Comparison of ENCODE assay signal across 28 mouse cellular contexts in the genomic region with DNA sequence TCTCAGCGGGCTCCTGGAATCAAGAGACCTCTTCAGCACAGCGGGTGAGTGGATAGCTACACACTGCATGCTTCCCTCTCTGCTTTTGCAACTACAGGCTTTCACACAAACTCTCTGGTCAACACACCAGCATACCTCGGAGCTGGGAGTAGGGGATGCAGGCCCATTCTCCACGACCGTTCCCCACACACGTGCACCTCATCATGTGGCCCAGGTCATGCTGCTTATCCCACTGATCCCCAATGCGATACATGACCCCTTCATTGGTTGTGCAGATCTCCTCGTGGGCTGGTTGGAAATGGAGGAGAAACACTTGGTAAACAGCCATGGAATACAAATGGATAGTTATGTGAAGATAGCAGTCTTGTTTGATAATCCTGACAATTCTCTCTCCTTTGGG.
"Had no signal": no experiment of that assay in that cellular context is flagged by ENCODE, and none has a peak within 500 bp of the region (broad histone marks: within the 10 kb centered on the region; RNA-seq: fewer than 3 reads in every experiment).

No protein-coding gene starts in this region.

- DNase-seq: left cerebral cortex, postnatal 4 days; liver; liver, embryonic 13.5 days; liver, postnatal 0 days; lung, adult 18-20 months; lung, adult 2 months; lung, embryonic 14.5 days; lung, postnatal 10 days; lung, postnatal 14 days; lung, postnatal 36 days; lung, postnatal 4 days; midbrain, embryonic 14.5 days had no signal

- H3K27me3 ChIP-seq: limb, embryonic 12.5 days; limb, embryonic 13.5 days; limb, embryonic 15.5 days; liver, embryonic 12.5 days; liver, embryonic 13.5 days; liver, embryonic 15.5 days; lung, embryonic 15.5 days; midbrain, embryonic 15.5 days had no signal

- H3K9me3 ChIP-seq: limb, embryonic 10.5 days; limb, embryonic 12.5 days; limb, embryonic 13.5 days; limb, embryonic 15.5 days; liver, embryonic 12.5 days; liver, embryonic 13.5 days; liver, embryonic 15.5 days; lung, embryonic 15.5 days; midbrain, embryonic 10.5 days; midbrain, embryonic 12.5 days; midbrain, embryonic 13.5 days; midbrain, embryonic 15.5 days had no signal

- H3K4me1 ChIP-seq: limb, embryonic 10.5 days; limb, embryonic 13.5 days; limb, embryonic 15.5 days; liver, embryonic 12.5 days; liver, embryonic 13.5 days; lung, embryonic 15.5 days; midbrain, embryonic 10.5 days; midbrain, embryonic 12.5 days; midbrain, embryonic 15.5 days had no signal

- H3K4me3 ChIP-seq: left cerebral cortex, adult 2 months; limb, embryonic 10.5 days; limb, embryonic 12.5 days; limb, embryonic 13.5 days; limb, embryonic 15.5 days; liver, embryonic 12.5 days; liver, embryonic 13.5 days; liver, embryonic 15.5 days; lung, embryonic 15.5 days; midbrain, embryonic 10.5 days; midbrain, embryonic 12.5 days; midbrain, embryonic 13.5 days; midbrain, embryonic 15.5 days had no signal

- H3K4me2 ChIP-seq: limb, embryonic 12.5 days; limb, embryonic 13.5 days; limb, embryonic 15.5 days; liver, embryonic 11.5 days; liver, embryonic 12.5 days; liver, embryonic 13.5 days; liver, embryonic 15.5 days; lung, embryonic 14.5 days; lung, embryonic 15.5 days; midbrain, embryonic 11.5 days; midbrain, embryonic 12.5 days; midbrain, embryonic 13.5 days; midbrain, embryonic 15.5 days had no signal

- ATAC-seq: liver, embryonic 12.5 days; liver, postnatal 0 days; lung, postnatal 0 days; midbrain, embryonic 13.5 days; midbrain, embryonic 15.5 days; midbrain, embryonic 16.5 days had no signal

- H3K36me3 ChIP-seq: midbrain, embryonic 15.5 days had no signal
